Comparison of ENCODE assay signal across 8 mouse cellular contexts in genomic region chr1:133353371-133353809, GRCm38 (mm10). TPM values are rescaled to one million over a fixed set of nuclear protein-coding genes. Genes with fewer than 3 reads are reported as not detected.
A peak's percentile ranks its signal among the peaks of the same experiment; 100 is the strongest.
DNase-seq lines count a peak whose midpoint lies in the region; ATAC-seq and TF ChIP-seq lines count a peak whose summit lies in the region.

No protein-coding gene starts in this region.

- ATAC-seq in embryonic facial prominence, embryonic 15.5 days (ENCODE audit: insufficient number of reproducible peaks, low FRiP score, low TSS enrichment, low read depth), result peak; percentile 40; the same call in 1 of the 2 replicates
- peak; percentile 36; the same call in 1 of the 2 replicates for ATAC-seq in hindbrain, embryonic 12.5 days (ENCODE audit: low FRiP score)
- peak; percentile 62; the same call in 1 of the 2 replicates for ATAC-seq in midbrain, embryonic 14.5 days (ENCODE audit: low FRiP score, low TSS enrichment)

- 39% methylated on average over 12 of the region's 12 CpGs for WGBS in embryonic facial prominence, embryonic 15.5 days
- WGBS in hindbrain, embryonic 12.5 days, result 50% methylated on average over 12 of the region's 12 CpGs
- 49% methylated on average over 12 of the region's 12 CpGs for WGBS in midbrain, embryonic 14.5 days

- peak; percentile 57 for TF ChIP-seq CTCF in bone marrow macrophage, adult 2 months (IDR thresholded peaks at IDR 0.05; ENCODE audit: low read depth, low read length)

- H3K27me3 ChIP-seq in embryonic facial prominence, embryonic 15.5 days, result no peaks in the 10 kb centered on the region
- peaks cover 18% of the 10 kb centered on the region for H3K27me3 ChIP-seq in hindbrain, embryonic 12.5 days
- H3K27me3 ChIP-seq in midbrain, embryonic 14.5 days (ENCODE audit: control insufficient read depth, insufficient read depth, low read length), result no peaks in the 10 kb centered on the region

- no peak overlapping the region for H3K4me3 ChIP-seq in bone marrow macrophage, adult 2 months (ENCODE audit: insufficient read depth, low read length)
- no peak overlapping the region for H3K4me3 ChIP-seq in embryonic facial prominence, embryonic 15.5 days (replicated peaks)
- no peak overlapping the region for H3K4me3 ChIP-seq in hindbrain, embryonic 12.5 days
- H3K4me3 ChIP-seq in midbrain, embryonic 14.5 days (replicated peaks; ENCODE audit: low read depth, low read length), result no peak overlapping the region

- no peaks in the 10 kb centered on the region for H3K4me1 ChIP-seq in bone marrow macrophage, adult 2 months (ENCODE audit: control insufficient read depth, insufficient read depth, low read length)
- peaks cover 4% of the 10 kb centered on the region; the same call in 1 of the 2 replicates for H3K4me1 ChIP-seq in embryonic facial prominence, embryonic 15.5 days
- peaks cover 14% of the 10 kb centered on the region; the same call in 1 of the 2 replicates for H3K4me1 ChIP-seq in hindbrain, embryonic 12.5 days
- 0 out of 2 replicates have a peak, but pooled peaks cover 4% of the 10 kb centered on the region for H3K4me1 ChIP-seq in midbrain, embryonic 14.5 days (ENCODE audit: control insufficient read depth, insufficient read depth, low read length)

- peak; percentile 54 to 82 for DNase-seq in heart, adult 18-20 months
- DNase-seq in heart, postnatal 25 days (ENCODE audit: low spot score), result no peak
- peak; percentile 91 for DNase-seq in left cerebral cortex, adult 18-20 months (ENCODE audit: low spot score in 2 of 2)
- DNase-seq in midbrain, embryonic 14.5 days, result peak; percentile 85
- DNase-seq in spleen, postnatal 10 days (ENCODE audit: low spot score in 2 of 2), result peak; percentile 62 to 82

- H3K27ac ChIP-seq in bone marrow macrophage, adult 2 months (ENCODE audit: insufficient read depth, low read depth, low read length), result no peak overlapping the region
- H3K27ac ChIP-seq in embryonic facial prominence, embryonic 15.5 days (replicated peaks), result no peak overlapping the region
- no peak overlapping the region for H3K27ac ChIP-seq in hindbrain, embryonic 12.5 days
- no peak overlapping the region for H3K27ac ChIP-seq in midbrain, embryonic 14.5 days (replicated peaks; ENCODE audit: low read depth, low read length)

- no peaks in the 10 kb centered on the region for H3K9me3 ChIP-seq in embryonic facial prominence, embryonic 15.5 days (replicated peaks)
- no peaks in the 10 kb centered on the region for H3K9me3 ChIP-seq in hindbrain, embryonic 12.5 days (replicated peaks)
- H3K9me3 ChIP-seq in midbrain, embryonic 14.5 days (ENCODE audit: control insufficient read depth, low read length), result no peaks in the 10 kb centered on the region

- no peak for TF ChIP-seq POLR2A in bone marrow macrophage, adult 2 months (IDR thresholded peaks at IDR 0.05; ENCODE audit: borderline replicate concordance, low read depth, low read length)

- no peak overlapping the region for H3K9ac ChIP-seq in embryonic facial prominence, embryonic 15.5 days
- H3K9ac ChIP-seq in hindbrain, embryonic 12.5 days, result no peak overlapping the region
- H3K9ac ChIP-seq in midbrain, embryonic 14.5 days (replicated peaks; ENCODE audit: low read length), result no peak overlapping the region

- intact Hi-C loops in heart, postnatal 25 days (cut with DNase I), result loop anchor here (2.0 to 5.0 kb wide), 3 partner anchors 35 to 207 kb away; no protein-coding TSS in a partner anchor

- H3K36me3 ChIP-seq in embryonic facial prominence, embryonic 15.5 days, result no peaks in the 10 kb centered on the region
- H3K36me3 ChIP-seq in hindbrain, embryonic 12.5 days, result no peaks in the 10 kb centered on the region
- H3K36me3 ChIP-seq in midbrain, embryonic 14.5 days (ENCODE audit: control insufficient read depth, insufficient read depth, low read length), result no peaks in the 10 kb centered on the region

- H3K4me2 ChIP-seq in embryonic facial prominence, embryonic 15.5 days (replicated peaks), result no peak overlapping the region
- no peak overlapping the region for H3K4me2 ChIP-seq in hindbrain, embryonic 12.5 days (replicated peaks)
- no peak overlapping the region for H3K4me2 ChIP-seq in midbrain, embryonic 14.5 days (ENCODE audit: low read length)

RNA-seq across cellular contexts. Expression of gene Ren1, which starts 3.1 kb away (rescaled TPM):
- total RNA-seq in heart, adult 18-20 months (2021), result not detected
- under 1 TPM; 0.21 to 0.28 TPM for total RNA-seq in heart, postnatal 25 days (2021)
- not detected in 2 replicates for polyA plus RNA-seq in bone marrow macrophage, adult 2 months (2012; ENCODE audit: insufficient read depth, insufficient read length, missing spikeins)
- polyA plus RNA-seq in embryonic facial prominence, embryonic 15.5 days (2015; fragmentation: Nextera tagmentation; extraction: Ambion mirVana), result 0.16 and 0.24 TPM in 2 replicates
- polyA plus RNA-seq in hindbrain, embryonic 12.5 days (2016; fragmentation: Nextera tagmentation; extraction: Ambion mirVana), result 0.99 and 1.9 TPM in 2 replicates
- not detected for total RNA-seq in left cerebral cortex, adult 18-20 months (2021)
- polyA plus RNA-seq in midbrain, embryonic 14.5 days (2014; fragmentation: Nextera tagmentation; extraction: Ambion mirVana), result not detected in 2 replicates

RNA-seq across cellular contexts. Expression of gene Etnk2, which starts 10.0 kb away (rescaled TPM):
- total RNA-seq in heart, adult 18-20 months (2021), result under 1 TPM; 0.21 to 0.52 TPM
- under 1 TPM; 0.45 to 0.57 TPM for total RNA-seq in heart, postnatal 25 days (2021)
- not detected in 2 replicates for polyA plus RNA-seq in bone marrow macrophage, adult 2 months (2012; ENCODE audit: insufficient read depth, insufficient read length, missing spikeins)
- 6.2 and 6.5 TPM in 2 replicates for polyA plus RNA-seq in embryonic facial prominence, embryonic 15.5 days (2015; fragmentation: Nextera tagmentation; extraction: Ambion mirVana)
- 5.2 and 5.6 TPM in 2 replicates for polyA plus RNA-seq in hindbrain, embryonic 12.5 days (2016; fragmentation: Nextera tagmentation; extraction: Ambion mirVana)
- total RNA-seq in left cerebral cortex, adult 18-20 months (2021), result 10 to 100 TPM; 11.2 to 11.6 TPM
- 11.2 and 15.6 TPM in 2 replicates for polyA plus RNA-seq in midbrain, embryonic 14.5 days (2014; fragmentation: Nextera tagmentation; extraction: Ambion mirVana)

RNA-seq across cellular contexts. Expression of gene Kiss1, which starts 31.7 kb away (rescaled TPM):
- total RNA-seq in heart, adult 18-20 months (2021), result not detected
- not detected for total RNA-seq in heart, postnatal 25 days (2021)
- polyA plus RNA-seq in bone marrow macrophage, adult 2 months (2012; ENCODE audit: insufficient read depth, insufficient read length, missing spikeins), result not detected in 2 replicates
- 0.49 TPM in 1 of 2 replicates, not detected in the other for polyA plus RNA-seq in embryonic facial prominence, embryonic 15.5 days (2015; fragmentation: Nextera tagmentation; extraction: Ambion mirVana)
- polyA plus RNA-seq in hindbrain, embryonic 12.5 days (2016; fragmentation: Nextera tagmentation; extraction: Ambion mirVana), result not detected in 2 replicates
- total RNA-seq in left cerebral cortex, adult 18-20 months (2021), result not detected
- not detected in 2 replicates for polyA plus RNA-seq in midbrain, embryonic 14.5 days (2014; fragmentation: Nextera tagmentation; extraction: Ambion mirVana)

RNA-seq across cellular contexts. Expression of gene Golt1a, which starts 43.8 kb away (rescaled TPM):
- total RNA-seq in heart, adult 18-20 months (2021), result not detected
- not detected for total RNA-seq in heart, postnatal 25 days (2021)
- polyA plus RNA-seq in bone marrow macrophage, adult 2 months (2012; ENCODE audit: insufficient read depth, insufficient read length, missing spikeins), result not detected in 2 replicates
- 0.48 TPM in 1 of 2 replicates, not detected in the other for polyA plus RNA-seq in embryonic facial prominence, embryonic 15.5 days (2015; fragmentation: Nextera tagmentation; extraction: Ambion mirVana)
- not detected in 2 replicates for polyA plus RNA-seq in hindbrain, embryonic 12.5 days (2016; fragmentation: Nextera tagmentation; extraction: Ambion mirVana)
- 1 to 10 TPM in 1 of 2 experiments, not detected in 1; 1.1 TPM for total RNA-seq in left cerebral cortex, adult 18-20 months (2021)
- not detected in 2 replicates for polyA plus RNA-seq in midbrain, embryonic 14.5 days (2014; fragmentation: Nextera tagmentation; extraction: Ambion mirVana)
